Mouse (Mus musculus) embryonic facial prominence, embryonic 14.5 days (tissue): ENCODE results near the gene Rps16. TPM values are rescaled to one million over a fixed set of nuclear protein-coding genes. Genes with fewer than 3 reads are reported as not detected.
"Not testable (repeated sequence)": the region's sequence is repeated elsewhere in the genome, so short reads cannot be mapped to it uniquely, and the experiment has no call there.

Experiments used
- ATAC-seq: fragments of 200-750 bp; cut with Nextera tagmentation; 2 replicates; pipeline ENCODE4 v1.8.0; 2017; ENCODE audit warnings: low read depth, moderate number of reproducible peaks, moderate TSS enrichment
- DNase-seq: peaks from one replicate; pipeline ENCODE4 v3.0.0-alpha.2; 2015; ENCODE audit warnings: low spot score
- H3K27ac ChIP-seq: fragments of 300-500 bp; sonication (generic); replicated peaks from 2 replicates; pipeline ENCODE4 v1.5.1; 2014; ENCODE audit warnings: low read depth, mild to moderate bottlenecking, low read length, moderate library complexity
- H3K27me3 ChIP-seq: fragments of 300-500 bp; sonication (generic); replicated peaks from 2 replicates; pipeline ENCODE4 v1.6.1; 2014; ENCODE audit warnings: low read length; ENCODE audit not compliant: control insufficient read depth, insufficient read depth
- H3K36me3 ChIP-seq: fragments of 300-500 bp; sonication (generic); 2 replicates; pipeline ENCODE4 v1.6.1; 2014; ENCODE audit warnings: low read length, mixed read lengths; ENCODE audit not compliant: control insufficient read depth, insufficient read depth
- H3K4me1 ChIP-seq: fragments of 300-500 bp; sonication (generic); 2 replicates; pipeline ENCODE4 v1.6.1; 2014; ENCODE audit warnings: antibody characterized with exemption, low read length; ENCODE audit not compliant: control insufficient read depth, insufficient read depth
- H3K4me2 ChIP-seq: fragments of 300-500 bp; sonication (generic); 2 replicates; pipeline ENCODE4 v1.6.1; 2014; ENCODE audit warnings: low read depth, mild to moderate bottlenecking, low read length, moderate library complexity, mixed read lengths
- H3K4me3 ChIP-seq: fragments of 300-500 bp; sonication (generic); 2 replicates; pipeline ENCODE4 v1.5.1; 2014; ENCODE audit warnings: low read depth, mild to moderate bottlenecking, low read length
- H3K9ac ChIP-seq: fragments of 300-500 bp; sonication (generic); 2 replicates; pipeline ENCODE4 v1.6.1; 2014; ENCODE audit warnings: low read depth, mild to moderate bottlenecking, low read length, moderate library complexity, mixed read lengths
- H3K9me3 ChIP-seq: fragments of 300-500 bp; sonication (generic); 2 replicates; pipeline ENCODE4 v1.6.1; 2016; ENCODE audit warnings: low read length; ENCODE audit not compliant: control insufficient read depth
- WGBS: fragments of 180-500 bp; shearing (Covaris S2); extraction: QIAGEN DNeasy Blood & Tissue Kit; methylation state at CpG from one replicate; pipeline ENCODE4 v1.1.7; 2014; 5-methylcytosine and 5-hydroxymethylcytosine counted together
- polyA plus RNA-seq: library from polyadenylated mRNA; unstranded; fragments of >200 nt; fragmentation: Nextera tagmentation; extraction: Ambion mirVana; gene quantifications from 2 replicates; pipeline ENCODE4 v1.2.1, GENCODE M21; 2014

Rps16 gene
- polyA plus RNA-seq, 1 experiment from 2014 or later, result 1,252 TPM

GRCm38 (mm10) chr7:28383606-28384005 lies 33.2 kb downstream of the Rps16 start:
- Histone ChIP-seq H3K4me1 (peaks cover 36% of the 10 kb centered on the region), H3K9me3 (no peaks in the 10 kb centered on the region), H3K27me3 (no peaks in the 10 kb centered on the region), H3K4me3 (no peak overlapping the region), H3K9ac (no peak overlapping the region), H3K36me3 (peaks cover 32% of the 10 kb centered on the region), H3K4me2 (no peak overlapping the region), H3K27ac (peak overlapping the region; percentile 99; the same call in 1 of the 2 replicates)
- ATAC-seq (no peak), DNase-seq (no peak)
- 75% methylated on average over 4 of the region's 4 CpGs for WGBS

- ATAC-seq, result no peak
- Histone ChIP-seq H3K27ac (no peak overlapping the region), H3K4me1 (peaks cover 36% of the 10 kb centered on the region), H3K4me3 (no peak overlapping the region), H3K4me2 (no peak overlapping the region), H3K36me3 (peaks cover 37% of the 10 kb centered on the region), H3K9ac (no peak overlapping the region), H3K9me3 (no peaks in the 10 kb centered on the region), H3K27me3 (no peaks in the 10 kb centered on the region)
- WGBS, result 82% methylated on average over 6 of the region's 6 CpGs
- DNase-seq, result no peak
These were observed 33.7 kb downstream of the Rps16 start for GRCm38 (mm10) chr7:28384162-28384561.

- Histone ChIP-seq H3K27ac (no peak overlapping the region), H3K27me3 (no peaks in the 10 kb centered on the region), H3K9ac (no peak overlapping the region), H3K4me2 (no peak overlapping the region), H3K9me3 (no peaks in the 10 kb centered on the region), H3K4me1 (peaks cover 27% of the 10 kb centered on the region), H3K36me3 (peaks cover 47% of the 10 kb centered on the region), H3K4me3 (no peak overlapping the region)
- DNase-seq (no peak), ATAC-seq (no peak)
- WGBS, result 90% methylated on average over 9 of the region's 9 CpGs
These were observed 34.7 kb downstream of the Rps16 start for GRCm38 (mm10) chr7:28385196-28385595.

- ATAC-seq, result no peak
- H3K4me2 ChIP-seq, result no peak overlapping the region
- DNase-seq, result no peak
These were observed 35.6 kb downstream of the Rps16 start for GRCm38 (mm10) chr7:28386007-28386406.

GRCm38 (mm10) chr7:28386462-28386861 lies 36.0 kb downstream of the Rps16 start:
- ATAC-seq, result peak; percentile 66
- no peak overlapping the region for H3K4me3 ChIP-seq
- no peak overlapping the region for H3K9ac ChIP-seq
- no peak overlapping the region for H3K4me2 ChIP-seq
- peaks cover 17% of the 10 kb centered on the region for H3K4me1 ChIP-seq
- peaks cover 55% of the 10 kb centered on the region for H3K36me3 ChIP-seq
- H3K27me3 ChIP-seq, result no peaks in the 10 kb centered on the region
- no peaks in the 10 kb centered on the region for H3K9me3 ChIP-seq
- H3K27ac ChIP-seq, result peak overlapping the region; percentile 67
- DNase-seq, result peak; percentile 92
- WGBS, result 4% methylated on average over 4 of the region's 4 CpGs

More at GRCm38 (mm10) chr7:28386007-28386406, 35.6 kb downstream of the Rps16 start:
- H3K27me3 ChIP-seq, result no peaks in the 10 kb centered on the region
- WGBS, result 85% methylated on average over 7 of the region's 7 CpGs
- H3K9me3 ChIP-seq, result no peaks in the 10 kb centered on the region
- peaks cover 20% of the 10 kb centered on the region for H3K4me1 ChIP-seq
- no peak overlapping the region for H3K4me3 ChIP-seq
- H3K9ac ChIP-seq, result no peak overlapping the region
- H3K27ac ChIP-seq, result peak overlapping the region; percentile 67
- peaks cover 55% of the 10 kb centered on the region for H3K36me3 ChIP-seq

- H3K4me1 ChIP-seq, result peaks cover 17% of the 10 kb centered on the region
- not testable (repeated sequence) for H3K4me3 ChIP-seq, DNase-seq, H3K9ac ChIP-seq, H3K9me3 ChIP-seq, H3K27me3 ChIP-seq, H3K4me2 ChIP-seq, ATAC-seq, H3K27ac ChIP-seq
- WGBS, result 69% methylated on average over 6 of the region's 6 CpGs
- H3K36me3 ChIP-seq, result peaks cover 55% of the 10 kb centered on the region
These were observed 36.4 kb downstream of the Rps16 start for GRCm38 (mm10) chr7:28386877-28387276.

GRCm38 (mm10) chr7:28387384-28387783 lies 36.9 kb downstream of the Rps16 start:
- not testable (repeated sequence) for H3K9ac ChIP-seq, ATAC-seq, H3K9me3 ChIP-seq, H3K4me3 ChIP-seq, H3K27ac ChIP-seq, H3K27me3 ChIP-seq, DNase-seq, H3K4me2 ChIP-seq
- 87% methylated on average over 7 of the region's 7 CpGs for WGBS
- Histone ChIP-seq H3K4me1 (peaks cover 14% of the 10 kb centered on the region), H3K36me3 (peaks cover 55% of the 10 kb centered on the region)

- peaks cover 51% of the 10 kb centered on the region for H3K36me3 ChIP-seq
- no peak overlapping the region for H3K4me3 ChIP-seq
- no peaks in the 10 kb centered on the region for H3K9me3 ChIP-seq
- WGBS, result 91% methylated on average over 3 of the region's 3 CpGs
- ATAC-seq (no peak), DNase-seq (no peak)
- H3K4me1 ChIP-seq, result peaks cover 8% of the 10 kb centered on the region
- H3K4me2 ChIP-seq, result no peak overlapping the region
- no peak overlapping the region for H3K9ac ChIP-seq
- H3K27ac ChIP-seq, result no peak overlapping the region
- H3K27me3 ChIP-seq, result no peaks in the 10 kb centered on the region
These were observed 39.9 kb downstream of the Rps16 start for GRCm38 (mm10) chr7:28390331-28390730.

- Histone ChIP-seq H3K4me3 (peak within 1 kb of the TSS; percentile 94), H3K27me3 (no peaks in the 10 kb centered on the region), H3K36me3 (peaks cover 58% of the 10 kb centered on the region), H3K27ac (peak within 1 kb of the TSS; percentile 84), H3K4me1 (peaks cover 8% of the 10 kb centered on the region), H3K9ac (peak within 1 kb of the TSS; percentile 88), H3K4me2 (peak within 1 kb of the TSS; percentile 92), H3K9me3 (no peaks in the 10 kb centered on the region)
- WGBS, result under 1% methylated on average over 53 of the region's 58 CpGs
- ATAC-seq, result peak; percentile 97
- peak; percentile 100 for DNase-seq
These were observed 42.2 kb downstream of the Rps16 start, which contains the start of the genes Med29 and Paf1 for GRCm38 (mm10) chr7:28392429-28393271. Gene Med29, minus strand, starts transcription at chr7:28392708. Gene Paf1, plus strand, starts transcription at chr7:28392951.
